Mouse (Mus musculus) layer of hippocampus, adult 2 months (tissue): Measurements from ENCODE around the gene Fancd2os. TPM values are rescaled to one million over a fixed set of nuclear protein-coding genes. Genes with fewer than 3 reads are reported as not detected.
A peak's percentile ranks its signal among the peaks of the same experiment; 100 is the strongest.

Experiments
- DNase-seq, 2 experiments: peaks; one replicate each; pipeline ENCODE4 v3.0.0; 2022; ENCODE audit warnings: low spot score in 2 of 2
- H3K27ac ChIP-seq: fragments of 200-600 bp; 2 replicates; pipeline ENCODE4 v1.8.1; 2022
- H3K4me3 ChIP-seq: fragments of 200-600 bp; 2 replicates; pipeline ENCODE4 v1.8.1; 2022; ENCODE audit warnings: mild to moderate bottlenecking
- CTCF ChIP-seq: fragments of 200-600 bp; conservative IDR thresholded peaks from 2 replicates; pipeline ENCODE4 v1.8.1; 2022; ENCODE audit warnings: antibody characterized with exemption, mild to moderate bottlenecking, moderate library complexity
- total RNA-seq, 2 experiments: library from RNA; stranded (reverse); gene quantifications; 2 replicates each; pipeline ENCODE4 v1.2.3; 2021

Fancd2os gene
- total RNA-seq, 2 experiments from 2014 or later = 0.33 to 0.86 TPM

DNA sequence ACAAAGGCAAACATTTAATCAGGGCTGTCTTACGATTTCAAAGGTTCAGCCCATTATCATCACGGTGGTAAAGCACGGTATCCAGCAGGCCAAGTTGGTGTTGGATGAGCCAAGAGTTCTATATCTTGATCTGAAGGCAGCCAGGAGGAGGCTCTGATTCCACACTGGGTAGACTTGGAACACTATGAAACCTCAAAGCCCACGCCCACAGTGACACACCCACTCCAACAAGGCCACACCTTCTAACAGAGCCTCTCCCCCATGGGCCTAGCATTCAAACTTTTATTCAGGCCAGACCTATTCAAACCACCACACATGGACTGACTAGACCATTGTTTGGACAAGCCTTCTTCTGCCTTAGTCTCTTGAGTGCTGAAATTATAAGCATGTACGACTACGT is 2.3 kb upstream of the Fancd2os start:
- DNase-seq = no peak
- no peak overlapping the region for H3K27ac ChIP-seq
- TF ChIP-seq CTCF = no peak
- H3K4me3 ChIP-seq = no peak overlapping the region

- DNase-seq = no peak
- no peak overlapping the region; the same call in 1 of the 2 replicates for H3K4me3 ChIP-seq
- peak overlapping the region; percentile 58 for H3K27ac ChIP-seq
- no peak for TF ChIP-seq CTCF
Measured at GRCm38 (mm10) chr6:113599833-113600232, 682 bp downstream of the Fancd2os start.

- DNase-seq = no peak
- Histone ChIP-seq H3K4me3 (no peak overlapping the region), H3K27ac (no peak overlapping the region)
- TF ChIP-seq CTCF = no peak
Measured at GRCm38 (mm10) chr6:113597945-113598344, 2.6 kb downstream of the Fancd2os start.

DNA sequence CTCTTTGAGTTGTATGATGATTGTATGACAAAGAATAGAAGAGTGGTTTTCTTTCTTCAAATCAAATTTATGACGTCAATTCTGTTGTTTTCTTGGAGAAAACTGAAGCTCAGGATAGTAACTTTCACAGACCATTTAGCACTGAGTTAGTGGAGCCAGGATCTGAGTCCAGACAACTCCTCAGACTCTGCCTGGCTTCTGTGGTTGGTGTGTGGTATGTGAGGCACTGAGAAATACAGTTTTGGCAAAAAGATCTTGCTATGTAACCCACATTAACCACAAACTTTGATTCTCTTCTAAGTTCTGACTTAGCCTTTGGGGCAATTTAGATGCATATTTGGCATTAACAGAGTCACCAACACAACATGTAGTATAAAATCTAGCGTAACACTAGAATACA is 7.9 kb downstream of the Fancd2os start:
- Histone ChIP-seq H3K27ac (no peak overlapping the region), H3K4me3 (no peak overlapping the region)
- no peak for DNase-seq
- no peak for TF ChIP-seq CTCF

DNA sequence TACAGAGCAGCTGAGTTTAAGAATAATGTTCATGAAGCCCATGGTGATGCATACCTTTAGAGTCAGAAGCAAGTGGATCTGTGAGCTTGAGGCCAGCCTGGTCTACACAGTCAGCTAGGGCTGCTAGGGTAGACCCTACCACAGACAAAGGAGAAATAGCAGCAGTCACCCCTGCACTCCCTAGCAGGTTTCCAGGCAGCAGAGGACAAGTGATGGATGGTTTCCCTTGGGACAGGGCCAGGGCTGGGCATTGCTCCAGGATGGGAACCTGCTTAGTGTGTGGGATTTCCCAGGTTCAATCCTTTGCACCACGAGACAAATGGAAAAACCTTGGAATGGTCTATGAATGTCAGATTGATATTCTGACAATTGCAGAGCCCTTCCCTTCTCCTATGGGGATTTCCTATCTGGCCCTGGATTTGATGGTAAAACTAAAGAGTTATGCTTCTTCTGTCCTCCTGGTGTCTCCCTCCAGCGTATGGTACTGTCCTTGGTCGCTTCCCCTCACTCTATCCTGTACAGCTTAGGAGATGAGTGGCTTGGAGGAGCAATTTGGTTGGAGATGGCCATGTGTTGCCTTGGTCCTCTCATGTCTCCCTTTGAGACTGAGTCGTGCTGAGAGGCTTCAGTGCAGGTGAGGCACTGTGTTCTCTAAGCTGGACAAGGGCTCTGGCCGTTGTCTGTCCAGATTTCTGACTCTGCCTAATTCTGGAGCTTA is 13.9 kb downstream of the Fancd2os start:
- DNase-seq = no peak
- 0 out of 2 replicates have a peak, but pooled peaks have one; percentile 21 for TF ChIP-seq CTCF
- H3K27ac ChIP-seq = no peak overlapping the region
- no peak overlapping the region for H3K4me3 ChIP-seq

DNA sequence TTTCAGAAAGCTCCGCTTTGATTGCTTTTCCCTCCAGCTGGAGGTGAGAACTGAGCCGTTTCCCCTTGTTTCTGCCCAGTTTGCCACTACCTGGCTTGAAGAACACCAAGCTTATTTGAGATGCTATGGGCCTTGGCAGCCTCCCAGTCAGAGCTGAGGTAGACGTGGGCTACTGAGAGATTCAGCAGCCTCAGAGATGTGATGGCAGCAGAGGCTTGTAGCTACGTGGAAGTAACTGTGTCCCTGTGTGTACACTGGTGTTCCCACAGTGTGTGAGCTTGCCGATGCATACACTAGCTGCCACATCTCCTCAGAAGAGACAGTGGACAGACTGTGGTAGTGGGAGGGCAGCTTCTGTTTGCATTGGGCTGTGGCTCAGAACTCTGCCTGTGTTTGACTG is 15.4 kb downstream of the Fancd2os start:
- TF ChIP-seq CTCF = no peak
- Histone ChIP-seq H3K27ac (no peak overlapping the region), H3K4me3 (no peak overlapping the region)
- DNase-seq = no peak

GRCm38 (mm10) chr6:113583023-113583422 is 17.5 kb downstream of the Fancd2os start:
- no peak for TF ChIP-seq CTCF
- DNase-seq = no peak
- Histone ChIP-seq H3K27ac (no peak overlapping the region), H3K4me3 (no peak overlapping the region)

DNA sequence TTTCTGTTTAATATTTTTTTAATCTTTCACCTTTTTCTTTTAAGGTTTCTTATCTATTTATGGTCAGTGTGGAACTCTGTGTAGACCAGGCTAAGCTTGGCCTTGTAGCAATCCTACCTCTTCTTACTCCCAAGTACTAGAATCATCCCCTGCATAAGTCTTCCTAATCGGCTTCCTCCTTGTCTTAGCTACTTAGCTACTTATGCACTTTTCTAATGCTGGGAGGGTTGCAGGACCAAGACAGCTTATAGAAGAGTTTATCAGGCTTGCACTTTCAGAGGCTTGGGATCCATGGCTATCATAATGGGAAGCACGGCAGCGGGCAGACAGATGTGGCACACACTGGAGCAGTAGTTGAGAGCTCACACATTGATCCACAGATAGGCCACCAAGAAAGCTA is 21.2 kb downstream of the Fancd2os start:
- no peak for DNase-seq
- no peak for TF ChIP-seq CTCF

DNA sequence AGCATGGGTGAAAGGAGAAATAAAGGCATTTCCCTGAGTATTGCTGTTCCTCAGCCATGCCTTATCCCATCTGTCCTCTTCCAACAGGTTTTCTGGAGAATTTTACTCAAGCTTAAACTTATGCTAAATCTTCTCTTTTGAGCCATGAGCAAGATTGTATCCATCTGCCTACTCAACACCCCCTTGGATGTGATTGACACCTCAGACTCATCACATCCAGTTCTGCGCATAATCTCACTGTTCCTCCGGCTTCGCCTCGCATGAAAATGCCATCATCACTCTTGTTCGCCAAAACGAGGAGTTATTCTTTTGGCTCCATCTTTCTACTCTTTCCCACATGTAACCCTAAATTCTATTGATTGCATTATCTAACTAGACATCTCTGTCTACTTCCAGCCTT is 24.5 kb downstream of the Fancd2os start:
- peak overlapping the region; percentile 88 for H3K27ac ChIP-seq
- H3K4me3 ChIP-seq = no peak overlapping the region
- DNase-seq = peak; percentile 25 to 76
- no peak for TF ChIP-seq CTCF

More for the DNA sequence above, 21.2 kb downstream of the Fancd2os start:
- no peak overlapping the region for H3K4me3 ChIP-seq
- no peak overlapping the region for H3K27ac ChIP-seq

- Histone ChIP-seq H3K4me3 (no peak overlapping the region), H3K27ac (no peak overlapping the region)
- TF ChIP-seq CTCF = no peak
- DNase-seq = no peak
Measured at GRCm38 (mm10) chr6:113564557-113564956, 36.0 kb downstream of the Fancd2os start.

DNA sequence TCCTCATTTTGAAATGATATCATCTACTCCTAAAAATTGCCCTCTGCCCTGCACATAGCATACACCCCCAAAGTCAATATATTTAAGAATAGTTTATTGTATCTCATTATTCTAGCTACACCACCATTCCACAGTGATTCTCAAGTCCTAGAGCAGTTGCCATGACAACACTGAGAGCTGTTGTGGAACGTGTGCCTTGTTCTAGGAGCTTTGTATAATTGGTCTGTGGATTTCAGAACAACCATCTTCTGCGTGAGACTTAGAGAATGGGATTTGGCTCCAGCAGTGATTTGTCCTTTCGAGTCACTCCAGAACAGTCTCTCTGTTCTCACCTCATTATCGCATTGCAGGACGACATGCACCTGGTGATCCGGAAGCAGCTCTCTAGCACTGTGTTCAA is 40.8 kb downstream of the Fancd2os start:
- no peak for TF ChIP-seq CTCF
- DNase-seq = no peak
- Histone ChIP-seq H3K4me3 (no peak overlapping the region), H3K27ac (no peak overlapping the region)

Other genes starting within 250 kb of the Fancd2os start
- gene Tada3, start 222.8 kb downstream of the Fancd2os start, total RNA-seq = 10 to 100 TPM; 50.5 to 53.5 TPM
- 100 to 1,000 TPM; 308 to 330 TPM for gene Arpc4, start 222.6 kb downstream of the Fancd2os start, total RNA-seq
- 10 to 100 TPM; 15.5 to 23.2 TPM for gene Ttll3, start 211.5 kb downstream of the Fancd2os start, total RNA-seq
- 10 to 100 TPM; 40.2 to 44.4 TPM for gene Rpusd3, start 181.4 kb downstream of the Fancd2os start, total RNA-seq
- not detected for gene Cidec, start 165.0 kb downstream of the Fancd2os start, total RNA-seq
- 10 to 100 TPM; 41.9 to 42.3 TPM for gene Jagn1, start 158.1 kb downstream of the Fancd2os start, total RNA-seq
- under 1 TPM; 0.22 to 0.46 TPM for gene Il17re, start 142.2 kb downstream of the Fancd2os start, total RNA-seq
- 1 to 10 TPM; 4.7 to 6.3 TPM for gene Il17rc, start 129.3 kb downstream of the Fancd2os start, total RNA-seq
- gene Creld1, start 117.4 kb downstream of the Fancd2os start, total RNA-seq = 100 to 1,000 TPM; 105 to 120 TPM
- gene Prrt3, start 98.8 kb downstream of the Fancd2os start, total RNA-seq = 10 to 100 TPM; 53.9 to 59.1 TPM
- gene Emc3, start 69.1 kb downstream of the Fancd2os start, total RNA-seq = 10 to 100 TPM; 73.4 to 76.3 TPM
- 1 to 10 TPM; 2.4 to 3.8 TPM for gene Fancd2, start 69.0 kb downstream of the Fancd2os start, total RNA-seq
- gene Brk1, start 4.1 kb upstream of the Fancd2os start, total RNA-seq = 100 to 1,000 TPM; 211 to 234 TPM
- 10 to 100 TPM; 44.3 to 44.9 TPM for gene Vhl, start 23.2 kb upstream of the Fancd2os start, total RNA-seq
- 10 to 100 TPM; 16.6 to 18.8 TPM for gene Irak2, start 37.8 kb upstream of the Fancd2os start, total RNA-seq
- 10 to 100 TPM; 60.4 to 67.8 TPM for gene Tatdn2, start 96.3 kb upstream of the Fancd2os start, total RNA-seq
- not detected for gene Ghrl, start 119.2 kb upstream of the Fancd2os start, total RNA-seq
- gene Sec13, start 140.0 kb upstream of the Fancd2os start, total RNA-seq = 10 to 100 TPM; 73.4 to 77.3 TPM